ENCODE assay signal across 8 mouse cellular contexts in the genomic region with DNA sequence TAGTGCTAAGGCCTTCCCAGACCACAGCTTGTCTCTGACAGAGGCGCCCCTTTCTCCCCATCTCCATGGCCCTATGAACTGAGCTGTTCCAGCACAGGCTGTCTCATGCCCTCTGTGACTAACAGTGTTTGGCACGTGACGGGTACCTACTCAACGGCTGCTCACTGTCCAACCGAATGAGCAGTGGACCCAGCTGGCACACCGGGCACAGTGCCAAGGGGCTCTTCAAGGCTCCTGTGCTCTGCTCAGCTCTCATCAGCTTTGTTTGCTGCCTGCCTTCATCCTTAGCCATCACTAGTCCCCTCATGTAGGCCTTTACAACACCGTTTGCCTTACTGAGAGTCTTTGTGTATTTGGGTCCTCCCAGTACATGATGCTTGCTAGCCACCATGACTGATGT. TPM values are rescaled to one million over a fixed set of nuclear protein-coding genes. Genes with fewer than 3 reads are reported as not detected.
DNase-seq lines count a peak whose midpoint lies in the region; ATAC-seq and TF ChIP-seq lines count a peak whose summit lies in the region.

No protein-coding gene starts in this region.

- H3K4me2 ChIP-seq in forebrain, embryonic 12.5 days, result no peak overlapping the region
- H3K4me2 ChIP-seq in forebrain, embryonic 11.5 days (ENCODE audit: low read depth, low read length, severe bottlenecking), result no peak overlapping the region
- H3K4me2 ChIP-seq in stomach, postnatal 0 days (replicated peaks; ENCODE audit: low read depth), result no peak overlapping the region
- no peak overlapping the region for H3K4me2 ChIP-seq in intestine, embryonic 15.5 days (replicated peaks)

- TF ChIP-seq EP300 in stomach, postnatal 0 days (optimal IDR thresholded peaks at IDR 0.05), result no peak

- no peak overlapping the region for H3K4me3 ChIP-seq in forebrain, embryonic 12.5 days (replicated peaks)
- no peak overlapping the region for H3K4me3 ChIP-seq in forebrain, embryonic 11.5 days (ENCODE audit: low read depth, low read length)
- no peak overlapping the region for H3K4me3 ChIP-seq in left cerebral cortex, adult 2 months
- no peak overlapping the region for H3K4me3 ChIP-seq in stomach, postnatal 0 days (ENCODE audit: low read depth, low read length)
- H3K4me3 ChIP-seq in intestine, embryonic 15.5 days (replicated peaks), result no peak overlapping the region

- no peak overlapping the region for H3K9ac ChIP-seq in forebrain, embryonic 12.5 days
- no peak overlapping the region for H3K9ac ChIP-seq in forebrain, embryonic 11.5 days (ENCODE audit: low read length)
- no peak overlapping the region for H3K9ac ChIP-seq in stomach, postnatal 0 days (ENCODE audit: low read length)
- no peak overlapping the region for H3K9ac ChIP-seq in intestine, embryonic 15.5 days

- H3K36me3 ChIP-seq in forebrain, embryonic 12.5 days (replicated peaks), result peaks cover 45% of the 10 kb centered on the region
- no peaks in the 10 kb centered on the region; the same call in 1 of the 2 replicates for H3K36me3 ChIP-seq in forebrain, embryonic 11.5 days (ENCODE audit: control insufficient read depth, insufficient read depth, low read length)
- H3K36me3 ChIP-seq in stomach, postnatal 0 days (ENCODE audit: control insufficient read depth, insufficient read depth, low read length), result peaks cover 3% of the 10 kb centered on the region; the same call in 1 of the 2 replicates
- peaks cover 3% of the 10 kb centered on the region; the same call in 1 of the 2 replicates for H3K36me3 ChIP-seq in intestine, embryonic 15.5 days

- 70% methylated on average over 7 of the region's 7 CpGs for WGBS in forebrain, embryonic 12.5 days
- 89% methylated on average over 7 of the region's 7 CpGs for WGBS in forebrain, embryonic 11.5 days
- WGBS in stomach, postnatal 0 days, result 66% methylated on average over 7 of the region's 7 CpGs
- 83% methylated on average over 7 of the region's 7 CpGs for WGBS in intestine, embryonic 15.5 days

- H3K27ac ChIP-seq in forebrain, embryonic 12.5 days, result peak overlapping the region; percentile 82
- H3K27ac ChIP-seq in forebrain, embryonic 11.5 days (ENCODE audit: low read depth, low read length), result no peak overlapping the region
- H3K27ac ChIP-seq in left cerebral cortex, adult 2 months, result peak overlapping the region; percentile 25
- H3K27ac ChIP-seq in stomach, postnatal 0 days (replicated peaks), result no peak overlapping the region
- no peak overlapping the region for H3K27ac ChIP-seq in intestine, embryonic 15.5 days

- DNase-seq in forebrain, embryonic 11.5 days (ENCODE audit: low spot score), result no peak
- peak; percentile 89 for DNase-seq in MN1 (ENCODE audit: low spot score)
- DNase-seq in cerebellum, postnatal 25 days, result peak; percentile 77 to 88
- DNase-seq in left cerebral cortex, adult 2 months (ENCODE audit: extremely low spot score in 1 of 2, low spot score in 2 of 2), result peak; percentile 45 to 54
- DNase-seq in stomach, postnatal 0 days (ENCODE audit: low spot score), result peak; percentile 21
- DNase-seq in kidney, postnatal 10 days, result no peak

- peak; percentile 71 for ATAC-seq in forebrain, embryonic 12.5 days (ENCODE audit: low FRiP score)
- ATAC-seq in forebrain, embryonic 11.5 days (replicated peaks; ENCODE audit: low FRiP score), result no peak
- ATAC-seq in stomach, postnatal 0 days (ENCODE audit: low FRiP score, low TSS enrichment), result no peak
- no peak for ATAC-seq in intestine, embryonic 15.5 days

- H3K9me3 ChIP-seq in forebrain, embryonic 12.5 days, result no peaks in the 10 kb centered on the region
- no peaks in the 10 kb centered on the region for H3K9me3 ChIP-seq in forebrain, embryonic 11.5 days (ENCODE audit: control insufficient read depth, low read length)
- no peaks in the 10 kb centered on the region for H3K9me3 ChIP-seq in stomach, postnatal 0 days (ENCODE audit: control insufficient read depth, low read length)
- no peaks in the 10 kb centered on the region for H3K9me3 ChIP-seq in intestine, embryonic 15.5 days

- H3K4me1 ChIP-seq in forebrain, embryonic 12.5 days, result peaks cover 14% of the 10 kb centered on the region
- H3K4me1 ChIP-seq in forebrain, embryonic 11.5 days (replicated peaks; ENCODE audit: control insufficient read depth, insufficient read depth, low read length), result no peaks in the 10 kb centered on the region
- no peaks in the 10 kb centered on the region; the same call in 1 of the 2 replicates for H3K4me1 ChIP-seq in stomach, postnatal 0 days (replicated peaks; ENCODE audit: control insufficient read depth, insufficient read depth)
- peaks cover 11% of the 10 kb centered on the region for H3K4me1 ChIP-seq in intestine, embryonic 15.5 days (replicated peaks)

- intact Hi-C loops in left cerebral cortex, adult 2 months (cut with DNase I), result no loop called here

- TF ChIP-seq CTCF in left cerebral cortex, adult 2 months (IDR thresholded peaks at IDR 0.05), result no peak
- TF ChIP-seq CTCF in stomach, postnatal 0 days (IDR thresholded peaks at IDR 0.05; ENCODE audit: low read depth), result no peak

- no peaks in the 10 kb centered on the region for H3K27me3 ChIP-seq in forebrain, embryonic 12.5 days
- no peaks in the 10 kb centered on the region for H3K27me3 ChIP-seq in forebrain, embryonic 11.5 days (ENCODE audit: control insufficient read depth, insufficient read depth, low read length)
- no peaks in the 10 kb centered on the region for H3K27me3 ChIP-seq in stomach, postnatal 0 days (ENCODE audit: control insufficient read depth, insufficient read depth, low read length)
- H3K27me3 ChIP-seq in intestine, embryonic 15.5 days (replicated peaks), result no peaks in the 10 kb centered on the region

RNA-seq across cellular contexts. Expression of a gene that starts 27.5 kb away (rescaled TPM):
- 7.3 and 7.9 TPM in 2 replicates for polyA plus RNA-seq in forebrain, embryonic 12.5 days (2016; fragmentation: Nextera tagmentation; extraction: Ambion mirVana)
- polyA plus RNA-seq in forebrain, embryonic 11.5 days (2014; fragmentation: Nextera tagmentation; extraction: Ambion mirVana), result 8.1 and 10.1 TPM in 2 replicates
- under 1 TPM; 0.79 to 0.93 TPM for total RNA-seq in left cerebral cortex, adult 2 months (2021)
- 9.7 and 13.6 TPM in 2 replicates for polyA plus RNA-seq in stomach, postnatal 0 days (2015; fragmentation: Nextera tagmentation; extraction: Ambion mirVana)
- 6.6 and 7.1 TPM in 2 replicates for polyA plus RNA-seq in intestine, embryonic 15.5 days (2015; fragmentation: Nextera tagmentation; extraction: Ambion mirVana)

Comparison
In these comparisons a context has a peak if more than half of its experiments do, and no peak if none do; other contexts are left out.
1. H3K27ac ChIP-seq: peak in forebrain, embryonic 12.5 days (single experiment) and left cerebral cortex, adult 2 months (single experiment); none in forebrain, embryonic 11.5 days (single experiment), stomach, postnatal 0 days (single experiment) and intestine, embryonic 15.5 days (single experiment).
2. DNase-seq: peak in MN1 (single experiment), cerebellum, postnatal 25 days (2 of 2), left cerebral cortex, adult 2 months (2 of 2) and stomach, postnatal 0 days (single experiment); none in forebrain, embryonic 11.5 days (single experiment) and kidney, postnatal 10 days (single experiment).